Mouse (Mus musculus): ENCODE measurements around the gene Pdha1. TPM values are rescaled to one million over a fixed set of nuclear protein-coding genes. Genes with fewer than 3 reads are reported as not detected.

The Pdha1 gene
- total RNA-seq, 4 experiments from 2014 or later: 455 to 556 (median 496) TPM

Other genes with a start within 250 kb of the Pdha1 start
- under 1 TPM; 0.29 to 0.53 (median 0.34) TPM for gene Map3k15, start 150.0 kb downstream of the Pdha1 start, total RNA-seq (2022)